Mouse (Mus musculus): Measurements from ENCODE around the gene Gm37240. TPM values are rescaled to one million over a fixed set of nuclear protein-coding genes. Genes with fewer than 3 reads are reported as not detected.
"Not testable (repeated sequence)": the region's sequence is repeated elsewhere in the genome, so short reads cannot be mapped to it uniquely, and the experiment has no call there.

The Gm37240 gene
- total RNA-seq, 2 experiments from 2014 or later = 1.3 to 1.9 TPM

DNA sequence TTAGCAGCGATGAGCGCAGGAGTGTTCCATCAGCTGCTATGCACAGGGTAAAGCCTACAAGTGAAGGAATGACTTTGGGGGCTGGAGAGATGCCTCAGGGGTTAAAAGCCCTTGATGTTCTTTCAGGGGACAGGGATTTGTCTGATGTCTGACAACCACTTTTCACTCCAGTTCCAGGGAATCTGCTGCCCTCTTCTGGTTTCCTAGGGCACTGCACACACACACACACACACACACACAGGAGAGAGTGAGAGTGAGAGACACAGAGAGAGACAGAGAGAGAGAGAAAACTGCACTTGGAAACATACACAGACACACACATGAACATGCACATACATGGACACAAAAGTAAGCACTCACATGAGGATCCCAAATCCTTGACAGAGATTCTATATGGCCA is 1228.4 kb downstream of the Gm37240 start:
- DNase-seq (ENCODE audit: low spot score in 2 of 2) = no peak

GRCm38 (mm10) chr3:84658017-84658416 is 1229.3 kb downstream of the Gm37240 start:
- DNase-seq (ENCODE audit: low spot score in 2 of 2) = no peak

DNA sequence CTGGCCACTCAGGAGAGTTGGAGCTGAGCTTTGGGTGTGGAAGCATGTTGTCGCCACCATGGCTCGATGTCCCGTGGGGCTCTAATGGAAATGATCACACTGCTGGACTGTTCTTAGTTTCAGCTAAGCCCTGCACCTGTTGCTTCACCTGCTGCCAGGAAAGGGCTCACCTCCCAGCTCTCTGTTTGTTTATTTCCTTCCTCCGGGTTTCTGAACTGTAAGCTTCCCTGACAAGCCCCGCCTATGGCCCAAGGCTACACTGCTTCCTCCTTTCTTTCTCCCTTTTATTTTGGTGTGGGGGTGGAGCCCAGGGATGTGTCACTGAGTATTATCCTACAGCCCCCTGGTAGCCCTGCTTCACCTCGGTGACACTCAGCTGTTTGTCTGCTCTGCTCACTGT is 1230.1 kb downstream of the Gm37240 start:
- no peak for DNase-seq (ENCODE audit: low spot score in 2 of 2)

DNA sequence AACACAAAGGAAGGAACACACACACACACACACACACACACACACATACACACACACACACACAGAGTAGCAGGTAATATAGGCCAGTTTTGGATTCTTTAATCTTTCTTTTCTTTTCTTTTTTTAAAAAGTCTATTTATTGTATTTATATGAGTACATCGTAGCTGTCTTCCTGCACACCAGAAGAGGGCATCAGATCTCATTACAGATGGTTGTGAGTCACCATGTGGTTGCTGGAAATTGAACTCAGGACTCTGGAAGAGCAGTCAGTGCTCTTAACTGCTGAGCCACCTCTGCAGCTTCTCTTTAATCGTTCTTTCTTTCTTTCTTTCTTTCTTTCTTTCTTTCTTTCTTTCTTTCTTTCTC is 1231.5 kb downstream of the Gm37240 start:
- DNase-seq (ENCODE audit: low spot score in 2 of 2) = not testable (repeated sequence)

- DNase-seq (ENCODE audit: low spot score in 2 of 2) = no peak
These were observed 1232.2 kb downstream of the Gm37240 start for GRCm38 (mm10) chr3:84654900-84655784.

- no peak for DNase-seq (ENCODE audit: low spot score in 2 of 2)
These were observed 1233.0 kb downstream of the Gm37240 start for GRCm38 (mm10) chr3:84654246-84654826.

GRCm38 (mm10) chr3:84653557-84654245 is 1233.6 kb downstream of the Gm37240 start:
- no peak for DNase-seq (ENCODE audit: low spot score in 2 of 2)

- no peak for DNase-seq (ENCODE audit: low spot score in 2 of 2)
These were observed 1234.4 kb downstream of the Gm37240 start for GRCm38 (mm10) chr3:84652643-84653556.

GRCm38 (mm10) chr3:84649578-84650327 is 1237.6 kb downstream of the Gm37240 start:
- DNase-seq (ENCODE audit: low spot score in 2 of 2) = no peak

GRCm38 (mm10) chr3:84648069-84648468 is 1239.2 kb downstream of the Gm37240 start:
- DNase-seq (ENCODE audit: low spot score in 2 of 2) = not testable (repeated sequence)

GRCm38 (mm10) chr3:84647616-84648015 is 1239.7 kb downstream of the Gm37240 start:
- DNase-seq (ENCODE audit: low spot score in 2 of 2) = no peak

DNA sequence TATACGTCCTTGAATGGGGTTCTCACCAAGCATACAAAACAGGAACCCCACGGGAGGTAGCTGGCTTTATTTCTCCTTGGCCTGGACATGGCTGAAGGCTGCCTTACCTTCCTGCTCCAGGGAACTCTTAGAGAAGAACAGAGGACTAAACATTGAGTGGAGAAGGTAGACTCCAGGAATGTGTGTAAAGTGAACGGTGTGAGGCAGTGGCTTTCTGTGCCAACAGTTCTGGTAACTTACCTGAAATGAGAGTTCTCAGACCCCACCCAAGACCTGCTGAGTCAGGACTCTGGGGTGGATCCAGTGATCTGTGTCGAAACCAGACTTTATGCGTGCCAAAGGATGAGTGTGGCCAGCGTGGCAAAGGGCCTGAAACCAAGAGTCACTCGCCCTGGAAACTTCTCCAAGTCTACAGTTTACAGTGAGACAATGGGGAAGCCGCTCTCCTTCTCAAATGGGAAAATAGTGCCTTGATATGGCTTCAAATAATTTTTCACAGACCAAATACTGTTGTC is 1240.9 kb downstream of the Gm37240 start:
- no peak for DNase-seq (ENCODE audit: low spot score in 2 of 2)

DNA sequence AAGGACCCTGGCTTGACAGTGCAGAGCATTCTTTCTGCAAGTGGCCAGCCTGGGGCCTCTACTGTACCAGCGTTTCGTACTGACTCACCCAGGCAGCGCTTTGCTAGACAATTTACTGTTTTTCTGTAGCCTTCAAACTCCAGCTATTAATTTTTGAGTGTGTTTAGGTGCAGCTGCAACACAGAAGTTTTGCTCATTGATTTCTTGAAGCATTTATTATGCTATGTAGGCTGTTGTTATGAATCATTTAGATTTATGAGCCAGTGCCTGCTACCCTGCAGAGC is 1241.4 kb downstream of the Gm37240 start:
- no peak for DNase-seq (ENCODE audit: low spot score in 2 of 2)

DNA sequence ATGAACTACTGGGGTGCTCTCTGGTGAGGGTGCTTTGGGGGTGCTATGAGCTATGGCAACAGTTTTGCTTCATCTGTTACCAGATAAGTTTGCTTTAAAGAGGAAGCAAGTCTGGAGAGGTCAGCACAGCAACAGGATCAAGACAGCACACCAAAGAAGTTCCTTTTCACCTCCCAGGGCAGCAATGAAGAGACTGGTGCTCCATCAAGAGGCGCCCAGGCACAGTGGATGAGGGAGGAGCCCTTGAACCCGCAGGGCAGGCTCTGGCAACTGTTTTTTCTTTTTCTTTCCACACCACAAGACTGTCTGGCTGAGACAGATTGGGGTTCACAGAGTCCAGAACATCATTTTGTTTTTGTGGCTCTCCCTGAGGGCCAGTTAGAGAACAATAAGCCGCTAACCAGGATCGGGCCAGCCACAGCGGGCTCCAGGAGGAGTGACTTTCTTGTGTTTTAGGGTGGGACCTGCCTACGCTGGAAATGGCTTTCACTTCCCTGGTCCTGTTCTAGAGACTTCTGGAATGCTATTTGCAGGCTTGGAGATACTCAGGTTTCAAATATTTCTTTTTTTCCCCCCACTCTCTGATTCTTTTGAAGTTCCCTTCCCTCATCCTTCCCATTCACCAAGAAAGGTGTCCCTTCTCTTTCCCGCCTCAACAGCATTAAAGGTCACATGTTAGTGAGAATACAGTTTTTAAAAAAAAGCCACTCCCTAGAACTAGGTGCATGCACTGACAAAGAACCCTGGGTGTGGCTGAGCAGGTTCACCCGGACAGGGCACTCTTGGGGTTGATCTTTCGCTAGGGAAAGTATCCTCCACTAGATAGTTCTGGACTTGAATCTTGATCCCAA is 1241.9 kb downstream of the Gm37240 start:
- no peak for DNase-seq (ENCODE audit: low spot score in 2 of 2)

DNA sequence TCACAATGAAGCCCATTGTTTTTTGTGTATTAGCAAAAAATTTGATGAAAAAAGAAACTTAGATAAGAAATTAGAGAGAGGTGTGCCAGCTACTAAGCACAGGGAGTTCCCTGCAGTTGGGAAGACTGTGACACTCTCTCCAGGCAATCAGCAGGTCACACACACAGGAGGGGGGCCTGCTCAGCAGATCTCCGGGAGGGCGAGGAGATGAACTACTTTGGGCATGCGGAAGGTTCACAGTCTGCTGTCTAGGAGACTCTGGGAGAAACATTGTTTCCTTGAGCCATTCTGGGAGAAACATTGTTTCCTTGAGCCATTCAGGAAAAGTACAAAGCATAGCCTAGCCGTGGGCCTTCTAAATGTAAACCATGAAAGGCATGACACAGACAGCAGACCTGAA is 1244.4 kb downstream of the Gm37240 start:
- no peak for DNase-seq (ENCODE audit: low spot score in 2 of 2)

- DNase-seq (ENCODE audit: low spot score in 2 of 2) = no peak
These were observed 1245.9 kb downstream of the Gm37240 start for GRCm38 (mm10) chr3:84641391-84641790.

DNA sequence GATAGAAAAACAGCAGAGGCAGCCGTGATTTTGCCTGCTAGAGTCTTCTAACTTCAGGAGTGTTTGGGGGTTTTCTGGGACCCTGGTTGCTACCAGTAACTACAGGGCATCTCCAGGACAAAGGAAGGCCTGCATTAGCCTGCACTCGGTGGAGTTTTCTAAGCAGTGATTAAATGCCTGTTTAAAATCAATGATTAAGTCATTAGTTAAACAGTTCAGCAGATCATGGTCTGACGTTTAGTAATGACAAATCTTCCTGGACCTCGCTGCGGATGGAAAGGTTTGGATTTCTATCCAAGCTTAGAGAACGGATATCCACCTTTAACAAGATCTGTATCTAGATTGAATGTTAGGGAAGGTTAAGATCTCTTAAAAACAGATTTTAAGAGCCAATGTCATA is 1246.8 kb downstream of the Gm37240 start:
- no peak for DNase-seq (ENCODE audit: low spot score in 2 of 2)

GRCm38 (mm10) chr3:84639767-84640500 is 1247.4 kb downstream of the Gm37240 start:
- no peak for DNase-seq (ENCODE audit: low spot score in 2 of 2)

DNA sequence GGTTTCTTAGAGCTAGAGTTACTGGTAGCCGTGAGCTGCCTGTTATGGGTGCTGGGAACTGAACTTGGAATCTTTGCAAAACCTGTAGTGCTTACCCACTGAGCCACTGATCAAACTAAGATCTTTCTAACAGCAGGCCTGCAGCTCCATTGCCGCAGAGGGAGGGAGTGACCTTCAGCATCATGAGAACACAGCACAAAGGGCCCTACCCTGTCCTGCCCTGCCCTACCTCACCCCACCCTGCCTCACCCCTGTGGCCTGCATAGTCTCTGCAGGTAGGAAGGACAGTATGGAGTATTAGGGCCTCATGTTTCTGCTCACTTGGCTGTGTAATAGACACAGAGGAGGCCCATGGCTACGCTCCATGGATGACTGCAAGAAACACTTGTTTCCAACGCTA is 1248.5 kb downstream of the Gm37240 start:
- no peak for DNase-seq (ENCODE audit: low spot score in 2 of 2)
